Mouse (Mus musculus) MEL (cell line): ENCODE measurements at regions not wholly inside any gene's neighbourhood (a gene's known extent, or its start where the extent isn't known, plus 50 kb on each side); places are given as distances from the start of the nearest gene placed in this dataset.

Source experiments
- CHD1 ChIP-seq: IDR thresholded peaks from 2 replicates; pipeline ENCODE4 v1.6.1; 2012; ENCODE audit warnings: low read depth, mild to moderate bottlenecking, inconsistent platforms, low read length, improper control_type of control experiment
- ETS1 ChIP-seq: IDR thresholded peaks from 2 replicates; pipeline ENCODE4 v1.6.1; 2012; ENCODE audit warnings: low read depth, mild to moderate bottlenecking, inconsistent platforms, low read length, improper control_type of control experiment, moderate library complexity
- GABPA ChIP-seq: IDR thresholded peaks from 2 replicates; pipeline ENCODE4 v1.6.1; 2012; ENCODE audit warnings: low read depth, mild to moderate bottlenecking, inconsistent platforms, low read length, improper control_type of control experiment, moderate library complexity
- MEF2A ChIP-seq: IDR thresholded peaks from 2 replicates; pipeline ENCODE4 v1.6.1; 2014; ENCODE audit warnings: low read depth, mild to moderate bottlenecking, inconsistent platforms, low read length, improper control_type of control experiment; ENCODE audit not compliant: poor library complexity, insufficient replicate concordance, severe bottlenecking; ENCODE audit errors: extremely low read depth
- ZMIZ1 ChIP-seq: IDR thresholded peaks from 2 replicates; pipeline ENCODE4 v1.6.1; 2012; ENCODE audit warnings: low read depth, mild to moderate bottlenecking, inconsistent platforms, low read length, improper control_type of control experiment, moderate library complexity

DNA sequence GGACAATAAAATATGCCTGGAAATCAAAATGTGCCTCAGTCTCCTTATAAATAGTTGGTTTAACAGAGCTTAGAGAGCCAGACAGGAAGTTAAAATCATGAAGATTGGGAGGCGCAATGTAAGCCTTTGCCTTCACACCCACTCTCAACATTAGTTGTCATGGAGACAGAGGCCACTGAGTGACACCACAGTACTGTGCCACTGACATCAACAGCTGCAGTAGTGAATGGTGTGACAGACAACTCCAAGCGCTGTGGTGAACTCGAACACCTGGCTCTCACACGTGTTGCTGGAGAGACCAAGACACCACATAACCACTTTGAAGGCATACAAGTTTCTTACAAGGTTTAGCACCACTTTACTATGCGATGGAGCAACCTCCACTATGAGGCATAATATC, 172.4 kb downstream of the Ice1 start:
- TF ChIP-seq CHD1: no peak
- TF ChIP-seq ZMIZ1: no peak
- TF ChIP-seq MEF2A: no peak
- no peak for TF ChIP-seq GABPA
- TF ChIP-seq ETS1: no peak
